Mouse (Mus musculus) mesoderm, embryonic 11.5 days (tissue): ENCODE results near the gene Gm16503.
"Not testable (repeated sequence)": the region's sequence is repeated elsewhere in the genome, so short reads cannot be mapped to it uniquely, and the experiment has no call there.

Experiments
- DNase-seq: peaks from one replicate; pipeline ENCODE4 v3.0.0-alpha.2; 2012; ENCODE audit warnings: low read depth, low spot score

Gene Gm16503

DNA sequence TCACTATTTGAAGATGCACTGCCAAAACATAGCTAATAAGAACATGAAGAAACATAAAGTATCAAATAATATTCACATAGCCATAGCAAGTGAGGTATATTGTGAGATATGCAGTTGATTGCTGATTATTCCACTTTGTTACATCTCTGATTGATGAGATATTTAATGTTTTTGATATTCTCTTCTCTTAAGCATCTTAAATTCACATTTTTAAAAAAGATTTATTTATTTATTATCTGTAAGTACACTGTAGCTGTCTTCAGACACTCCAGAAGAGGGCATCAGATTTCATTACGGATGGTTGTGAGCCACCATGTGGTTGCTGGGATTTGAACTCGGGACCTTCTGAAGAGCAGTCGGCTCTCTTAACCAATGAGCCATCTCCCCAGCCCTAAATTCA, at the start of gene Gm16503:
TSS of gene Gm16503 (plus strand) at position 301 of the 400 bp plus-strand sequence.
- not testable (repeated sequence) for DNase-seq

DNA sequence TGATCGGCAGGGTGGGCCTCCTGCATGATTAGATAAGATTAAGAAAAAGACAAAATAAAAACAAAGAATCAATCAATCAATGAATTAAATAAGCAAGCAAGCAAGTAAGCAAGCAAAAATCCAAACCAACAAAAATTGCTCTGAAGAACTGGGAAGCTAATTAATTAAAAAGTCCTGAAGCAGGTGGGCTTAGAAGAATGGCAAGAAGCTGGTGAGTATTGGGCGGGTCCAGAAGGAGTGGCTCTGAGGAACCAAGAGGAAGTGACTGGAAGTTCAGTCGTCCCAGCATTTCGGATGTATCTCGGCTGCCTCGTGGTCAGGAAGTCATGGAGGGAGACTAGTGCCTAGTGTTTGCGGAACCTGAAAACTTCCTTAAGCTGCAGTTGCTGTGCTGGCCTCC, 47.9 kb upstream of the Gm16503 start, which contains the start of gene Zfp982:
TSS of gene Zfp982 (plus strand) at position 301 of the 400 bp plus-strand sequence.
- not testable (repeated sequence) for DNase-seq

- DNase-seq: not testable (repeated sequence)
These were observed 41.0 kb upstream of the Gm16503 start for GRCm38 (mm10) chr4:147498772-147499613.

GRCm38 (mm10) chr4:147509174-147509573, 30.8 kb upstream of the Gm16503 start:
- DNase-seq: no peak

DNA sequence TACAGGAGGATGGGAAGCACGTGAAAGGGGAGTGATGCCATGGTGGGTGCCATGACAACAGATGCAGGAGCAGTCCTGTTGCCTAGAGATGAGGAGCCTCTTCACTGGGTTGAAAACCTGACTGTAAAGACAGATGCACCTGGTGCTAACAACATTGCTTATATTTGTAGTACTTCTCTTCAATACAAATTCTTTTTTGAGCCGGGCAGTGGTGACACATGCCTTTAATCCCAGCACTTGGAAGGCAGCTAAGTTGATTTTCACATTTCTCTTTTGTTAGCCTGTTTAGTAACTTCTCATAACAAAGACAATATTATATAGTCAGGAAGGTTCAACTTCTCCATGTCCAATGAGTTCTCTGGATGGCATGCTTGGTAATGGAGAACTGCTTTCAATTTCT, 21.0 kb upstream of the Gm16503 start:
- DNase-seq: no peak

DNA sequence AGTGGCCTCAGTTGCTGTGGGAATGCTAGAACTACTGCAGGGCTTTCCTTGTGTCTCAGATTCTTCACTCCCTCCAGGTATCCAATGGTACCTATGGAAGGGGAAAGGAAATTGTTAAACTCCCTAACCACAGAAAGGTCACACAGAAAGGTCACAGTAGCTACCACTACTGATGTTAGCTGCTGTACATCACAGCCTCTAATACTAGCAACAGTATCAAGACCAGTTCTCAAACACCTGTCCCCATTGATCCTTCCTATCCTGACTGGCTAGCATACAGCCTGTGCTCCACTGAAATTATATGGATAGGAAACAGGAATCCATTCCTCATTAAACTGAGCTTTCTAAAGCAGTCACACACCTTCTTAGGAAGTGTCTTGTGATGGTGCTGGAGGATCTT, 19.9 kb upstream of the Gm16503 start:
- DNase-seq: no peak

- no peak for DNase-seq
These were observed 14.9 kb upstream of the Gm16503 start for GRCm38 (mm10) chr4:147525125-147525524.

DNA sequence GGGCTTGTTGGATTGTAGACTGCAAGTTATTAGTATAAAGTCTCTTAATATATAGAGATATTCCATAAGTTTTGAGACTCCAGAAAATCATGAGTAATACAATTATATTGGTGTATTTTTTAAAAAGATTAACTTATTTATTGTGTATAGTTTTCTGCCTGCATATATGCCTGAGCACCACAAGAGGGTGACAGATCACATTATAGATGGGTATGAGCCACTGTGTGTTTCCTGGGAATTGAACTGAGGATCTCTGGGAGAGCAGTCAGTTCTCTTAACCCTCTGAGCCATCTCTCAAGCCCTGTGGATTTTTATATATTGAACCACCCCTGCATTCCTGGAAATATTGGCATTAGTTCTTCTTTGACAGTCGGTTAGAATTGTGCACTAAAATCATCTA, 9.7 kb upstream of the Gm16503 start:
- DNase-seq: no peak

DNA sequence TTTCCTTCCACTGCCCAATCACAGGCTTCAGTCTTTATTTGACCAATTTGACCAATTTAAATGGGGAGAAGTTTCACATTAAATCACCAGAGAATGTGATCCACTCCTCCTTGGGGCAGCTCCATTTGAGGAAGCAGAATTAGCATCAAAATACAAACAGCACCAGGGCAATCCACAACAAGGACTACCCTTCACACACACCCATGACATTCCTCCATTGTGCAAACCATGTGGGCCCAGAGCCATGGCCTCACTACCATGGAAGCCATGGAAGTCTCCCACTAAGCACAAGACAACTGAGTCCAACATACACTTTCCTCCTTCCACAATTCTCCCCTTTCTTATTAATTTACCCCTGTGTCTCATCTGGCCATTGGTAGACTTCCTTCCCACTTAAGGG, 4.1 kb upstream of the Gm16503 start:
- not testable (repeated sequence) for DNase-seq

GRCm38 (mm10) chr4:147537702-147538101, 2.3 kb upstream of the Gm16503 start:
- no peak for DNase-seq

DNA sequence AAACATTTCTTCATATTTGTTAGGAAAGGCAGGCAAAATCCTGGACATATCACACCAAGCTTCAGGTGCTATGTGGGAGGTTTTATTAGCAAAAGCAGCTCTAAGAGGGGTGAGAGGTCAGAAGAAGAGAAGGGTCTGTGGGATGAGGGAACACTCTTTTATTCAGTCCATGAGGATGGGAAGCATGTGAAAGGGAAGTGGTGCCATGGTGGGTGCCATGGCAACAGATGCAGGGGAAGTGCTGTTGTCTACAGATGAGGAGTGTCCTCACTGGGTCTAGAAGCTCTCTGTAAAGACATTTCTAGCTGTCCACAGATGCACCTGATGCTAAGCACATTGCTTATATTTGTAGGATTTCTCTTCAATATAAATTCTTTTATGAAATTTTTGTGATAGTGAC, 1.1 kb downstream of the Gm16503 start:
- DNase-seq: no peak

DNA sequence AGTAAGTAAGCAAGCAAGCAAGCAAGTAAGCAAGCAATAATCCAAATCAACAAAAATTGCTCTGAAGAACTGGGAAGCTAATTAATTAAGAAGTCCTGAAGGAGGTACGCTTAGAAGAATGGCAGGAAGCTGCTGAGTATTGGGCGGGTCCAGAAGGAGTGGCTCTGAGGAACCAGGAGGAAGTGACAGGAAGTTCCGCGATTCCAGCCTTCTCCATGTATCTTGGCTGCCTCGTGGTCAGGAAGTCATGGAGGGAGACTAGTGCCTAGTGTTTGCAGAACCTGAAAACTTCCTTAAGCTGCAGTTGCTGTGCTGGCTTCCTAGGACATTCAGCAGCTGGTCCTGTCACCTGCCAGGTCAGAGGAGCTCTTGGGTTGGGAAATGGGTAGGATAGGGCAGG, 13.1 kb downstream of the Gm16503 start, which contains the start of gene Zfp985:
TSS of gene Zfp985 (plus strand) at position 207 of the 400 bp plus-strand sequence.
- not testable (repeated sequence) for DNase-seq

- DNase-seq: not testable (repeated sequence)
These were observed 14.3 kb downstream of the Gm16503 start for GRCm38 (mm10) chr4:147554361-147554760.

DNA sequence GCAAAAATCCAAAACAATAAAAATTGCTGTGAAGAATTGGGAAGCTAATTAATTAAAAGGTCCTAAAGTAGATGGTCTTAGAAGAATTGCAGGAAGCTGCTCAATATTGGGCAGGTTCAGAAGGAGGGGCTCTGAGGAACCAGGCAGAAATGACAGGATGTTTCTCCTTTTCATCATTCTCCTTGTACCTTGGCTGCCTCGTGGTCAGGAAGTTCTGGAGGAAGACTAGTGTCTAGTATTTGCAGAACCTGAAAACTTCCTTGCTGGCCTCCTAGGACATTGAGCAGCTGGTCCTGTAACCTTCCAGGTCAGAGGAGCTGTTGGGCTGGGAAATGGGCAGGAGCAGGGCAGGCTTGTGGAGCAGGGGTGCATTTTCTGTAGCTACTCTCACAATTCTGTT, 16.9 kb downstream of the Gm16503 start:
- not testable (repeated sequence) for DNase-seq

GRCm38 (mm10) chr4:147558011-147558410, 18.0 kb downstream of the Gm16503 start:
- DNase-seq: not testable (repeated sequence)

DNA sequence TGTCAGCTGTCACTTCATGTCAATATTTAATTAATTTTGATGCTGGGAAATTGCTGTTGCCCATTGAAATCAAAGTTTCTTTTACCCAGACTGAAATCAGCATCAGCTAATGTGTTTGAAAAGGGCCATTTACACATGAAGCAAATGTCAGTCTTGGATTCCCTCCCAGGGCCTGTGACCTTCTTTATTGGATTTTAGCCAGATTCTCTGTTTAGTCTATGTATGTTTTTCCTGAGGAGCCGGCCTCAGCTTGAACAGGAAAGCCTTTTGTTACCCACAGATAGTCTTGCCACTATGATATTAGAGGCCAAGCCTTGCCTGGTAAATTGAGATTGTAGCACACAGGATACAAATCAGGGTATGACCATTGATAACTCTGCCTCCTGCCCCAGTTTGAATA, 19.1 kb downstream of the Gm16503 start:
- not testable (repeated sequence) for DNase-seq

DNA sequence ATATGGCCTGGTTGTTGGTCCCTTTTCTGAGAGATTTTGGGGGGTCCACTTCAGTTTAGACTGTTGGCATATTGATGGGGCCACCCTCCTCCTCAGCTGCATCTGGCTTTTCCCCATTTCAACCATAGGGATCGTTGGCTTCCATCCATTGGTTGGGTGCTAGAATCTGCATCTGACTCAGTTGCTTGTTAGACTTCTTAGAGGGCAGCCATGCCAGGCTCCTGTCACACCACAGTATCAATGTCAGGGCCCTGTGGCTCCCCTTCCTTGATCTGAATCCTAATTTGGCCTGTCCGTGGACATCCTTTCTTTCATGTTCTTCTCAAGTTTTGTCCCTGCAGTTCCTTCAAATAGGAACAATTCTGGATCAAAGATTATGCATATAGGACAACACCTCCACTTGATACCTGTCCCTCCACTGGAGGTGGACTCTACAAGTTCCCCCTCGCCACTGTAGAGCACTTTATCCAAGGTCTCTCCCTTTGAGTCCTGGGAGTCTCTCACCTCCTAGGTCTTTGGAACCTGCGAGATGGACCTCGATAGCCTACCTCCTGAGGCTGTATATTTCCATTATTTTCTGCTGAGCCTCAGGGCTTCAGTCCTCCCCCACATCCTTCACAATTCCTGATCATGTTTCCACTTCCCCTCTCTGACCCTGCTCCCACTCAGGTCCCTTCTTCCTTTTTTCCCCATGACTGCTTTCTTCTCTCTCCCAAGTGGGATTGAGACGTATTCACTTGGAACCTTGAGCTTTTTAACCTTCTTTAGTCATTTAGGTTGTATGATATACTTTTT, 25.6 kb downstream of the Gm16503 start:
- no peak for DNase-seq

GRCm38 (mm10) chr4:147571156-147571555, 31.1 kb downstream of the Gm16503 start:
- not testable (repeated sequence) for DNase-seq

DNA sequence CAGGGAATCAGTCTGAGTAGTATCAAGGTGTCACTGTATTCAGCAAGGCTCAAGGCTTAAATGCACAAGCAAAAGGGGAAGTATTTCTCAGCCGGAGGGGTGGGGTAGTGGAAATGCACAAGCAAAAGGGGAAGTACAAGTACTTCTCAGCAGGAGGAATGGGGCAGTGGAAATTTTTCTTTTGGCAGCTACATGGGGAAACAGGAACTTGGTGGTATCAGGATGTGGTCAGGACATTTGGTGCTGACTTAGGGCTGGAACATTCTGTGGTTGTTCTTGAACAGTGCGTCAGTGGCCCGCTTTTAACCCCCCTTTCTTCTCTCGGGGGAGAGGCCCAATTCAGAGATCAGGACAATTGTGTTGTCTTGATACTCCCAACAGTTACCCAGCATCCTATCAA, 39.4 kb downstream of the Gm16503 start:
- DNase-seq: not testable (repeated sequence)

DNA sequence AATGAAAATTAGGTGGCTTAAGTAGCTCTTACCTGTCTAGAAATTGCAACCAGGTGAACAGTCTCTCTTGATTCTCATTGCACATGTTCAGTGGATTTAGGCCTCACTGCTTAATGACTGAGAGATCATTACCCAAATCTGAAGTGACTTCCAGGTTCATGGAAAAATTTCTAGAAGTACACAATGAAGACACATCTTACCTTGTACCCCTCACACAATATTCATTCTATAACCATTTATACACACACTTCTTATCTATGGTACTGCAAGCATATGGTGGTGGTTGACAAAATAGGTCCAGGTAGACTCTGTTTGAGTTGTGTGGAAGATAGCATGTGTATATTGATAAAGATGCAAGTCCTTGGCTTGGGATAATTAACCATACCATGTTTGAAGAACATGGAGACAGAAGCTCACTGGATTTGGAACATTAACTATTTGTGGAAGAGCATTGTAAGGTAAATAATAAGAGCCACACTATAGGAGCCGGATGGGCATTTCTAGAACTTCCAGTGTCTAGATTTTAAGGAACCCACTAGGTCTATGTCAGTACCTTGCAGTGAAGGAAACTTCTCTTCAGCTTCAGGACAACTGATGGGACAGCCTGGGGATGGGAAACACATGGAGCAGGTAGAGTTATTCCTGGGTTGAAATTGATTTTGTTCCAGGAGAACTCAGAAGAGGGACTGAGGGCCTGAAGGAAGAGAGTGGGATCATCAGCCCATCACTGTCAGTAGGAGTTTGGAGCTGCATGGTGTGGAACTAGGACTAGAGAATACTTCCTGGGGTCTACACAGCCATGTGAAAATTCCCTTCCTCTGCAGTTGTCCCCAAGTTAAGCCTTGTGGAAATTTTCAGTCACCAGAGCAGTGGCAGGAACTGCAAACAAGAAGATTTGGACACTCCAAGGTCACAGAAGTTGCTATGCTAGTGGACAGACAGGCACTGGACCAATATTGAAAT, 46.8 kb downstream of the Gm16503 start:
- DNase-seq: no peak
